In genomic region chr17:57106035-57106368, GRCm38 (mm10) we compare ENCODE assay signal across 8 mouse cellular contexts. TPM values are rescaled to one million over a fixed set of nuclear protein-coding genes. Genes with fewer than 3 reads are reported as not detected.
DNase-seq lines count a peak whose midpoint lies in the region; ATAC-seq and TF ChIP-seq lines count a peak whose summit lies in the region.

No protein-coding gene starts in this region.

- no peak overlapping the region for H3K27ac ChIP-seq in thymus, adult 2 months (ENCODE audit: control insufficient read depth, insufficient read depth, low read length)
- no peak overlapping the region for H3K27ac ChIP-seq in liver, embryonic 16.5 days (ENCODE audit: low read length)

- no peak for ATAC-seq in liver, embryonic 16.5 days (ENCODE audit: low read depth)
- no peak for ATAC-seq in activated CD4-positive, CD25-positive, alpha-beta regulatory T cell, adult 4 months

- 51% methylated on average over 9 of the region's 9 CpGs for WGBS in thymus, adult 2 months
- 15% methylated on average over 9 of the region's 9 CpGs for WGBS in liver, embryonic 16.5 days (ENCODE audit: insufficient replicate concordance)

- intact Hi-C loops in gastrocnemius, postnatal 36 days (cut with DNase I) = no loop called here

- no peak overlapping the region for H3K9ac ChIP-seq in liver, embryonic 16.5 days (ENCODE audit: low read depth, low read length)

- no peaks in the 10 kb centered on the region for H3K36me3 ChIP-seq in thymus, adult 2 months (ENCODE audit: control insufficient read depth, insufficient read depth, low read length)
- no peaks in the 10 kb centered on the region for H3K36me3 ChIP-seq in liver, embryonic 16.5 days (ENCODE audit: control insufficient read depth, insufficient read depth)

- H3K27me3 ChIP-seq in thymus, adult 2 months (ENCODE audit: control insufficient read depth, insufficient read depth, low read length) = no peaks in the 10 kb centered on the region
- peaks cover 20% of the 10 kb centered on the region for H3K27me3 ChIP-seq in liver, embryonic 16.5 days (ENCODE audit: control insufficient read depth, insufficient read depth, low read depth, low read length)

- TF ChIP-seq POLR2A in thymus, adult 2 months (IDR thresholded peaks at IDR 0.05; ENCODE audit: control insufficient read depth, extremely low read depth, insufficient read depth, low read length, poor library complexity) = no peak

- H3K4me2 ChIP-seq in liver, embryonic 16.5 days (ENCODE audit: low read depth, low read length) = peak overlapping the region; percentile 66

- H3K9me3 ChIP-seq in liver, embryonic 16.5 days (replicated peaks; ENCODE audit: control insufficient read depth, low read length) = no peaks in the 10 kb centered on the region

- peak; percentile 47 for DNase-seq in cerebellum, adult 9-11 months
- no peak for DNase-seq in cerebellum, postnatal 10 days
- no peak for DNase-seq in thymus, adult 2 months
- DNase-seq in thymus, postnatal 10 days (ENCODE audit: low spot score in 2 of 2) = no peak
- no peak for DNase-seq in gastrocnemius, postnatal 36 days
- no peak for DNase-seq in urinary bladder, postnatal 14 days (ENCODE audit: low spot score)

- H3K4me1 ChIP-seq in thymus, adult 2 months (replicated peaks; ENCODE audit: control insufficient read depth, insufficient read depth, low read length) = peaks cover 18% of the 10 kb centered on the region
- no peaks in the 10 kb centered on the region; the same call in none of the 2 replicates for H3K4me1 ChIP-seq in liver, embryonic 16.5 days (ENCODE audit: control insufficient read depth, low read depth, low read length)

- H3K4me3 ChIP-seq in thymus, adult 2 months (ENCODE audit: control insufficient read depth, insufficient read depth, low read length) = peak overlapping the region; percentile 15; the same call in 1 of the 2 replicates
- peak overlapping the region; percentile 55 for H3K4me3 ChIP-seq in liver, embryonic 16.5 days (ENCODE audit: low read depth, low read length)

- no peak for TF ChIP-seq CTCF in thymus, adult 2 months (IDR thresholded peaks at IDR 0.05; ENCODE audit: borderline replicate concordance, control insufficient read depth, extremely low read depth, insufficient read depth, low read length, poor library complexity)

RNA-seq across cellular contexts. Expression of gene Tnfsf9, which starts 0.9 kb away (rescaled TPM):
- polyA plus RNA-seq in thymus, adult 2 months (2012; rRNA removed) = 10.2 and 12.3 TPM in 2 replicates
- polyA plus RNA-seq in liver, embryonic 16.5 days (2015; fragmentation: Nextera tagmentation; extraction: Ambion mirVana) = 0.48 and 0.67 TPM in 2 replicates
- 1 to 10 TPM; 9.0 to 9.9 TPM for polyA plus RNA-seq in activated CD4-positive, CD25-positive, alpha-beta regulatory T cell, adult 4 months (2017; shearing (Covaris generic))
- total RNA-seq in gastrocnemius, postnatal 36 days (2021) = under 1 TPM in 1 of 2 experiments, not detected in 1; 0.41 TPM

RNA-seq across cellular contexts. Expression of gene Tubb4a, which starts 18.4 kb away (rescaled TPM):
- polyA plus RNA-seq in thymus, adult 2 months (2012; rRNA removed) = 5.5 and 5.7 TPM in 2 replicates
- polyA plus RNA-seq in liver, embryonic 16.5 days (2015; fragmentation: Nextera tagmentation; extraction: Ambion mirVana) = 0.36 and 0.60 TPM in 2 replicates
- 1 to 10 TPM; 3.5 to 4.2 TPM for polyA plus RNA-seq in activated CD4-positive, CD25-positive, alpha-beta regulatory T cell, adult 4 months (2017; shearing (Covaris generic))
- total RNA-seq in gastrocnemius, postnatal 36 days (2021) = 1 to 10 TPM; 1.3 to 1.4 TPM

RNA-seq across cellular contexts. Expression of gene Dennd1c, which starts 27.7 kb away (rescaled TPM):
- polyA plus RNA-seq in thymus, adult 2 months (2012; rRNA removed) = 176 and 196 TPM in 2 replicates
- polyA plus RNA-seq in liver, embryonic 16.5 days (2015; fragmentation: Nextera tagmentation; extraction: Ambion mirVana) = 4.0 and 4.3 TPM in 2 replicates
- 100 to 1,000 TPM; 205 to 208 TPM for polyA plus RNA-seq in activated CD4-positive, CD25-positive, alpha-beta regulatory T cell, adult 4 months (2017; shearing (Covaris generic))
- total RNA-seq in gastrocnemius, postnatal 36 days (2021) = under 1 TPM; 0.43 to 0.54 TPM

RNA-seq across cellular contexts. Expression of gene Cd70, which starts 43.6 kb away (rescaled TPM):
- polyA plus RNA-seq in thymus, adult 2 months (2012; rRNA removed) = 10.5 and 11.0 TPM in 2 replicates
- polyA plus RNA-seq in liver, embryonic 16.5 days (2015; fragmentation: Nextera tagmentation; extraction: Ambion mirVana) = not detected in 2 replicates
- polyA plus RNA-seq in activated CD4-positive, CD25-positive, alpha-beta regulatory T cell, adult 4 months (2017; shearing (Covaris generic)) = 1 to 10 TPM; 1.1 to 2.1 TPM
- not detected for total RNA-seq in gastrocnemius, postnatal 36 days (2021)

RNA-seq across cellular contexts. Expression of gene Slc25a23, which starts 46.3 kb away (rescaled TPM):
- polyA plus RNA-seq in thymus, adult 2 months (2012; rRNA removed) = 76.5 and 93.2 TPM in 2 replicates
- 4.4 and 7.0 TPM in 2 replicates for polyA plus RNA-seq in liver, embryonic 16.5 days (2015; fragmentation: Nextera tagmentation; extraction: Ambion mirVana)
- polyA plus RNA-seq in activated CD4-positive, CD25-positive, alpha-beta regulatory T cell, adult 4 months (2017; shearing (Covaris generic)) = 1 to 10 TPM; 1.5 to 3.2 TPM
- total RNA-seq in gastrocnemius, postnatal 36 days (2021) = 10 to 100 TPM; 34.1 to 48.5 TPM

Comparison
In these comparisons a context has a peak if more than half of its experiments do, and no peak if none do; other contexts are left out.
1. RNA of gene Dennd1c, which starts 27.7 kb away (polyA plus RNA-seq): 205 to 208 TPM in activated CD4-positive, CD25-positive, alpha-beta regulatory T cell, adult 4 months and 176 to 196 TPM in thymus, adult 2 months; 4.0 to 4.3 TPM in liver, embryonic 16.5 days; every median in the first group is over 10 times any median in the second.